ENCODE assay signal across 8 mouse cellular contexts in the genomic region with DNA sequence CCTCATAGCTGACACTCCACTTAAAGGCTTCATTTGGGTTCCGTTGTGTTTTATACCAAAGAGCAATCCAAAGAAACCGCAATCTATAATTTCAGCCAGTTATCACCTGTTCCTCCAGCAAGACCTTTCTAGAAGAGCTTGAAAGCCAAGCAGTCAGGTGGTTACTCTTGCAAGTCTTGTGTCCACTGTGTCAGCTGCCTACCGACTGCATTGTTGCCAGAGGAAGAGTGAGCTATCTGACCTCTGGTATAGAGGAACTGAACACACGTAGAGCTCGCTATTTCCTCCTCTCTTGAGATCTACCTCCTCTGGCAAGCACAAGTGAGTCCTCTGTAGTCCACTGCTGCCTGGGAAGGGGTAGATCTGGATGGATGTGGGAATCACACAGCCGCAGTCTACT. TPM values are rescaled to one million over a fixed set of nuclear protein-coding genes. Genes with fewer than 3 reads are reported as not detected.
DNase-seq lines count a peak whose midpoint lies in the region; ATAC-seq lines count a peak whose summit lies in the region.

No protein-coding gene starts in this region.

- H3K27ac ChIP-seq in embryonic facial prominence, embryonic 15.5 days (replicated peaks) = no peak overlapping the region
- H3K27ac ChIP-seq in limb, embryonic 11.5 days (replicated peaks; ENCODE audit: low read depth, low read length) = no peak overlapping the region
- no peak overlapping the region for H3K27ac ChIP-seq in neural tube, embryonic 15.5 days (replicated peaks)

- H3K9me3 ChIP-seq in embryonic facial prominence, embryonic 15.5 days (replicated peaks) = no peaks in the 10 kb centered on the region
- no peaks in the 10 kb centered on the region for H3K9me3 ChIP-seq in limb, embryonic 11.5 days (ENCODE audit: control insufficient read depth, low read length)
- no peaks in the 10 kb centered on the region for H3K9me3 ChIP-seq in neural tube, embryonic 15.5 days (replicated peaks)

- no peak for ATAC-seq in embryonic facial prominence, embryonic 15.5 days (ENCODE audit: insufficient number of reproducible peaks, low FRiP score, low TSS enrichment, low read depth)
- ATAC-seq in limb, embryonic 11.5 days (ENCODE audit: insufficient number of reproducible peaks, low FRiP score, low TSS enrichment, low read depth) = no peak
- ATAC-seq in neural tube, embryonic 15.5 days (ENCODE audit: low FRiP score) = no peak

- H3K4me1 ChIP-seq in embryonic facial prominence, embryonic 15.5 days = peaks cover 13% of the 10 kb centered on the region
- H3K4me1 ChIP-seq in limb, embryonic 11.5 days (ENCODE audit: control insufficient read depth, insufficient read depth, low read length) = peaks cover 2% of the 10 kb centered on the region; the same call in 1 of the 2 replicates
- H3K4me1 ChIP-seq in neural tube, embryonic 15.5 days = peaks cover 11% of the 10 kb centered on the region

- 40% methylated on average over 6 of the region's 6 CpGs for WGBS in embryonic facial prominence, embryonic 15.5 days
- 55% methylated on average over 6 of the region's 6 CpGs for WGBS in limb, embryonic 11.5 days
- 54% methylated on average over 6 of the region's 6 CpGs for WGBS in neural tube, embryonic 15.5 days

- DNase-seq in lung, postnatal 36 days = peak; percentile 8
- DNase-seq in lung, postnatal 10 days = no peak
- peak; percentile 28 for DNase-seq in limb, embryonic 11.5 days (ENCODE audit: low spot score)
- no peak for DNase-seq in kidney, postnatal 4 days
- no peak for DNase-seq in adrenal gland, postnatal 10 days
- DNase-seq in left cerebral cortex, adult 11 months (ENCODE audit: low spot score) = no peak

- H3K27me3 ChIP-seq in embryonic facial prominence, embryonic 15.5 days = no peaks in the 10 kb centered on the region
- no peaks in the 10 kb centered on the region for H3K27me3 ChIP-seq in limb, embryonic 11.5 days (ENCODE audit: control insufficient read depth, insufficient read depth, low read length)
- no peaks in the 10 kb centered on the region for H3K27me3 ChIP-seq in neural tube, embryonic 15.5 days (replicated peaks)

- peaks cover 10% of the 10 kb centered on the region; the same call in 1 of the 2 replicates for H3K36me3 ChIP-seq in embryonic facial prominence, embryonic 15.5 days
- H3K36me3 ChIP-seq in limb, embryonic 11.5 days (ENCODE audit: control insufficient read depth, insufficient read depth, low read length) = no peaks in the 10 kb centered on the region
- H3K36me3 ChIP-seq in neural tube, embryonic 15.5 days = no peaks in the 10 kb centered on the region

- no peak overlapping the region for H3K9ac ChIP-seq in embryonic facial prominence, embryonic 15.5 days
- no peak overlapping the region for H3K9ac ChIP-seq in limb, embryonic 11.5 days (ENCODE audit: low read length)
- peak overlapping the region; percentile 66; the same call in 1 of the 2 replicates for H3K9ac ChIP-seq in neural tube, embryonic 15.5 days (replicated peaks)

- H3K4me3 ChIP-seq in embryonic facial prominence, embryonic 15.5 days (replicated peaks) = peak overlapping the region; percentile 70
- H3K4me3 ChIP-seq in limb, embryonic 11.5 days (ENCODE audit: low read depth, low read length) = peak overlapping the region; percentile 66
- H3K4me3 ChIP-seq in neural tube, embryonic 15.5 days (replicated peaks) = peak overlapping the region; percentile 66

- H3K4me2 ChIP-seq in embryonic facial prominence, embryonic 15.5 days (replicated peaks) = peak overlapping the region; percentile 91
- peak overlapping the region; percentile 81 for H3K4me2 ChIP-seq in limb, embryonic 11.5 days (ENCODE audit: low read depth, severe bottlenecking)
- H3K4me2 ChIP-seq in neural tube, embryonic 15.5 days = peak overlapping the region; percentile 95

RNA-seq across cellular contexts. Expression of a gene that starts 0.8 kb away (rescaled TPM):
- polyA plus RNA-seq in embryonic facial prominence, embryonic 15.5 days (2015; fragmentation: Nextera tagmentation; extraction: Ambion mirVana) = 38.7 and 38.8 TPM in 2 replicates
- 48.1 and 48.2 TPM in 2 replicates for polyA plus RNA-seq in limb, embryonic 11.5 days (2014; fragmentation: Nextera tagmentation; extraction: Ambion mirVana)
- 9.1 and 15.0 TPM in 2 replicates for polyA plus RNA-seq in neural tube, embryonic 15.5 days (2015; fragmentation: Nextera tagmentation; extraction: Ambion mirVana)
- 10 to 100 TPM in 1 of 2 experiments, 1 to 10 TPM in 1; 8.9 to 11.1 TPM for total RNA-seq in adrenal gland, postnatal 10 days (2021)

RNA-seq across cellular contexts. Expression of a gene that starts 27.0 kb away (rescaled TPM):
- polyA plus RNA-seq in embryonic facial prominence, embryonic 15.5 days (2015; fragmentation: Nextera tagmentation; extraction: Ambion mirVana) = 187 and 188 TPM in 2 replicates
- polyA plus RNA-seq in limb, embryonic 11.5 days (2014; fragmentation: Nextera tagmentation; extraction: Ambion mirVana) = 198 and 213 TPM in 2 replicates
- polyA plus RNA-seq in neural tube, embryonic 15.5 days (2015; fragmentation: Nextera tagmentation; extraction: Ambion mirVana) = 200 and 204 TPM in 2 replicates
- 10 to 100 TPM; 84.8 to 86.0 TPM for total RNA-seq in adrenal gland, postnatal 10 days (2021)

Comparison
In these comparisons a context has a peak if more than half of its experiments do, and no peak if none do; other contexts are left out.
1. DNase-seq: peak in lung, postnatal 36 days (single experiment) and limb, embryonic 11.5 days (single experiment); none in lung, postnatal 10 days (single experiment), kidney, postnatal 4 days (0 of 2), adrenal gland, postnatal 10 days (single experiment) and left cerebral cortex, adult 11 months (single experiment).
2. Peak in every context shown above with its lines, with median percentiles within 50 percentile points of each other: H3K4me2 ChIP-seq and H3K4me3 ChIP-seq.